Mouse (Mus musculus): Measurements from ENCODE around the gene Ascl3. TPM values are rescaled to one million over a fixed set of nuclear protein-coding genes. Genes with fewer than 3 reads are reported as not detected.

Ascl3 gene
- polyA plus RNA-seq, 1 experiment from 2014 or later = 0.21 TPM

DNA sequence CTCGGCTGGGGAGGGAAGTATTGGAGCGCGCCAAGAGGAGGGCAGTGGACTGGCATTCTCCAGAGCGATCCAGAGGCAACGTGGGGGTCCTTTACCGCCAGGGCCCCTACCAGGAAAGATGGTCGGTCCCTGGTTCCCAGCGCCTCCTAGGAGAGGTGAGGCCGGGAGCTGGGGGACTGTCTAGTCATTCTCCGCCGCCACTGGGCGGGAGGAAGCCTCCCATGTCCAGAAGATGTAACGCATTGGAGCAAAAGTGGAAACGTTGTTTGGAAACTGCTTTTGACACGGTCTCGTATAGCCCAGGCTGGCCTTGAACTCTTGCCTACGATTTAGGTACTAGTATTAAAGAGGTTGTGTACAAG, 27.5 kb downstream of the Ascl3 start:
- no peak; the same call in 1 of the 2 replicates for ATAC-seq (ENCODE audit: insufficient read depth, low FRiP score)
- peak overlapping the region; percentile 82 for H3K9ac ChIP-seq (ENCODE audit: low read length)
- H3K27me3 ChIP-seq (ENCODE audit: control insufficient read depth, insufficient read depth, low read length) = no peaks in the 10 kb centered on the region
- peak overlapping the region; percentile 92 for H3K4me2 ChIP-seq (ENCODE audit: low read depth, low read length)
- peak overlapping the region; percentile 85 for H3K27ac ChIP-seq (ENCODE audit: low read length)
- 0 out of 2 replicates have a peak, but pooled peaks cover 4% of the 10 kb centered on the region for H3K36me3 ChIP-seq (ENCODE audit: control insufficient read depth, insufficient read depth, low read length)
- H3K4me1 ChIP-seq (ENCODE audit: control insufficient read depth, insufficient read depth, low read length) = peaks cover 32% of the 10 kb centered on the region
- 0 out of 2 replicates have a peak, but pooled peaks cover 3% of the 10 kb centered on the region for H3K9me3 ChIP-seq (replicated peaks; ENCODE audit: control insufficient read depth, low read length)
- peak overlapping the region; percentile 68 for H3K4me3 ChIP-seq (replicated peaks; ENCODE audit: low read length)
- whole genome bisulfite sequencing = 2% methylated on average over 17 of the region's 17 CpGs

DNA sequence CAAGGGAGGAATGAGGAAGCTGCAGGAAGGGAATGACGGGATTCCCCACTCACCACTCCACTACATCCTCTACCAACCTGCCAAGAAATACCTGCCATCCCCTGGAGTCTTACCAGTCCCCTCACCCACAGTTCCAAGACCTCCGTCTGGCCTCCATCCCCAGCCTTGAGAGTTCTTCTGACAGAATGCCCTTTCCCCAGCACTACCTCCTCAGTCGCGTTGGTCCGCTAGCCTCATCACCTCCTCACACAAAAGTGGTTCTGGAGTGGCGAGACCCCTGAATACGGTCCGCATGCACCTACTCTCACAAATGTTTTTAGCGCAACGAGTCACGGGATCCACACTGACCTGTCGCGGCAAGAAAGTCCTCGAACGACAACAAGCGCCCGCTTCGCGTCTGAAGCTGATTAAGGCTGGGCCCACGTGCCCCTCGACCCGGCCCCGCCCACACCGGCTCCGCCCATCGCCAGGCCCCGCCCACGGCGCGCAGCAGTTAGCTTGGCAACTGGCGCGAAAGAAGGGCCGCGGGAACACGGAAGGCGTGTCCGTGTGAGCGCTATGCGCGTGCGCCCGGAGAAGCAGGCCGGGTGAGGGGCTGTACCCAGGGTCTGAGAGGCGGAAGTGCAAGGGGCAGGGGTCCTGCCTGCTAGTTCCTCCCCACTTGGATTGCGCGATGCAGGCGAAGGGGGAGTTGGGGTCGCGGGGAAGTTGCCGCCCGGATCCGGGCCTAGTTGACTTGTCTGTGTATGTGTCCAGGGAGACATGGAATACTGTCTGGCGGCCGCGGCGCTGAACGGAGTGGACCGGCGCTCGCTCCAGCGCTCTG, 28.1 kb downstream of the Ascl3 start, which contains the start of the genes St5 and Akip1:
Gene St5, minus strand, starts transcription at position 416 of the 826 bp plus-strand sequence.
Gene Akip1, plus strand, starts transcription at position 501 of the 826 bp plus-strand sequence.
- peaks cover 28% of the 10 kb centered on the region for H3K4me1 ChIP-seq (ENCODE audit: control insufficient read depth, insufficient read depth, low read length)
- H3K4me2 ChIP-seq (ENCODE audit: low read depth, low read length) = peak within 1 kb of the TSS; percentile 92
- 0 out of 2 replicates have a peak, but pooled peaks cover 3% of the 10 kb centered on the region for H3K9me3 ChIP-seq (replicated peaks; ENCODE audit: control insufficient read depth, low read length)
- peak within 1 kb of the TSS; percentile 85 for H3K27ac ChIP-seq (ENCODE audit: low read length)
- WGBS = under 1% methylated on average over 61 of the region's 61 CpGs
- H3K36me3 ChIP-seq (ENCODE audit: control insufficient read depth, insufficient read depth, low read length) = 0 out of 2 replicates have a peak, but pooled peaks cover 3% of the 10 kb centered on the region
- peak within 1 kb of the TSS; percentile 68 for H3K4me3 ChIP-seq (replicated peaks; ENCODE audit: low read length)
- peak within 1 kb of the TSS; percentile 82 for H3K9ac ChIP-seq (ENCODE audit: low read length)
- H3K27me3 ChIP-seq (ENCODE audit: control insufficient read depth, insufficient read depth, low read length) = no peaks in the 10 kb centered on the region
- ATAC-seq (ENCODE audit: insufficient read depth, low FRiP score) = peak; percentile 97

DNA sequence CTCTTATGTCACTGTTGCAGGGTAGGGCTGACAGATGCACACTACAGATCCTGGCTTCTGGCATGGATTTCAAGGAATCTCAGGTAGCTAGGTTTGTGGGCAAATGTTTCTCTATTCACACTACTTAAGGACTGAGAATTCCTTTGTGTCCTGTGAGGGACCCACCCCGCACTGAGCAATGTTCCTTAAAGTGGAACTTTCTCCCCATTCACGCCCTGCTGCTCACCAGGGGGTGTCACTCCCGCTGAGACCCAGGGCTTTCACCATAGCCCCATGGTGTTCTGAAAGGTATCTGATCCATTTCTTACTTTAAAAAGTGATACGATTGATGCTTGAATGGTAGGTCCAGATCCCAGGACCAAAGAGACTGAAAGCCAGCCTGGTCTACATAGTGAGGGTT, 28.8 kb downstream of the Ascl3 start:
- ATAC-seq (ENCODE audit: insufficient read depth, low FRiP score) = no peak
- no peaks in the 10 kb centered on the region for H3K27me3 ChIP-seq (ENCODE audit: control insufficient read depth, insufficient read depth, low read length)
- H3K4me3 ChIP-seq (replicated peaks; ENCODE audit: low read length) = peak overlapping the region; percentile 68
- 40% methylated on average over 4 of the region's 4 CpGs for WGBS
- H3K9me3 ChIP-seq (replicated peaks; ENCODE audit: control insufficient read depth, low read length) = 0 out of 2 replicates have a peak, but pooled peaks cover 3% of the 10 kb centered on the region
- H3K4me1 ChIP-seq (ENCODE audit: control insufficient read depth, insufficient read depth, low read length) = peaks cover 23% of the 10 kb centered on the region
- H3K9ac ChIP-seq (ENCODE audit: low read length) = no peak overlapping the region
- H3K4me2 ChIP-seq (ENCODE audit: low read depth, low read length) = peak overlapping the region; percentile 92
- no peak overlapping the region for H3K27ac ChIP-seq (ENCODE audit: low read length)
- H3K36me3 ChIP-seq (ENCODE audit: control insufficient read depth, insufficient read depth, low read length) = no peaks in the 10 kb centered on the region

DNA sequence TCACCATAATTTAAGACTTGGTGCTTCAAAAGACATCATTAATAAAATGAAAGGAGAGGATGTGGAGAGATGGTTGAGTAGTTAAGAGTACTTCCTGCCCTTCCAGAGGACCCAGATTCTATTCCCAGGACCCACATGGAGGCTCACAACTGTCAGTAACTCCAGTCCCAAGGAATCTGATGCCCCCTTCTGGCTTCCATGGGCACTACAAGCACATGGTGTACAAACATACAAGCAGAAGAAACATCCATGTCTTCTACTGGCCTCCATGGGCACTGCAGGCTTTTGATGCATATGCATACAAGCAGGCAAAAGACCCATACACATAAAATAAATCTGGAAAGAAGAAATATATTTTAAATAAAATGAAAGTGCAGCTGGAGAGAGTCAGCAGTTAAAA, 31.3 kb downstream of the Ascl3 start:
- Histone ChIP-seq H3K4me2 (ENCODE audit: low read depth, low read length) (no peak overlapping the region), H3K4me3 (replicated peaks; ENCODE audit: low read length) (no peak overlapping the region), H3K27ac (ENCODE audit: low read length) (no peak overlapping the region), H3K9ac (ENCODE audit: low read length) (no peak overlapping the region), H3K9me3 (replicated peaks; ENCODE audit: control insufficient read depth, low read length) (0 out of 2 replicates have a peak, but pooled peaks cover 3% of the 10 kb centered on the region), H3K36me3 (ENCODE audit: control insufficient read depth, insufficient read depth, low read length) (no peaks in the 10 kb centered on the region), H3K4me1 (ENCODE audit: control insufficient read depth, insufficient read depth, low read length) (peaks cover 15% of the 10 kb centered on the region), H3K27me3 (ENCODE audit: control insufficient read depth, insufficient read depth, low read length) (no peaks in the 10 kb centered on the region)
- no peak for ATAC-seq (ENCODE audit: insufficient read depth, low FRiP score)

GRCm38 (mm10) chr7:109695339-109695726, 36.2 kb downstream of the Ascl3 start:
- no peak overlapping the region for H3K4me2 ChIP-seq (ENCODE audit: low read depth, low read length)
- H3K27me3 ChIP-seq (ENCODE audit: control insufficient read depth, insufficient read depth, low read length) = no peaks in the 10 kb centered on the region
- no peak overlapping the region for H3K4me3 ChIP-seq (replicated peaks; ENCODE audit: low read length)
- 0 out of 2 replicates have a peak, but pooled peaks cover 2% of the 10 kb centered on the region for H3K9me3 ChIP-seq (replicated peaks; ENCODE audit: control insufficient read depth, low read length)
- no peaks in the 10 kb centered on the region for H3K36me3 ChIP-seq (ENCODE audit: control insufficient read depth, insufficient read depth, low read length)
- no peak for ATAC-seq (ENCODE audit: insufficient read depth, low FRiP score)
- 0 out of 2 replicates have a peak, but pooled peaks cover 3% of the 10 kb centered on the region for H3K4me1 ChIP-seq (ENCODE audit: control insufficient read depth, insufficient read depth, low read length)
- H3K27ac ChIP-seq (ENCODE audit: low read length) = no peak overlapping the region
- WGBS = 88% methylated on average over 10 of the region's 10 CpGs
- no peak overlapping the region for H3K9ac ChIP-seq (ENCODE audit: low read length)

- H3K9ac ChIP-seq (ENCODE audit: low read length) = no peak overlapping the region
- no peak overlapping the region for H3K4me2 ChIP-seq (ENCODE audit: low read depth, low read length)
- no peak overlapping the region for H3K27ac ChIP-seq (ENCODE audit: low read length)
- ATAC-seq (ENCODE audit: insufficient read depth, low FRiP score) = no peak
- H3K4me3 ChIP-seq (replicated peaks; ENCODE audit: low read length) = no peak overlapping the region
- H3K36me3 ChIP-seq (ENCODE audit: control insufficient read depth, insufficient read depth, low read length) = no peaks in the 10 kb centered on the region
- WGBS = 85% methylated on average over 13 of the region's 13 CpGs
- no peaks in the 10 kb centered on the region for H3K27me3 ChIP-seq (ENCODE audit: control insufficient read depth, insufficient read depth, low read length)
- 0 out of 2 replicates have a peak, but pooled peaks cover 3% of the 10 kb centered on the region for H3K4me1 ChIP-seq (ENCODE audit: control insufficient read depth, insufficient read depth, low read length)
- H3K9me3 ChIP-seq (replicated peaks; ENCODE audit: control insufficient read depth, low read length) = no peaks in the 10 kb centered on the region
These were observed 36.8 kb downstream of the Ascl3 start for GRCm38 (mm10) chr7:109694576-109695338.

DNA sequence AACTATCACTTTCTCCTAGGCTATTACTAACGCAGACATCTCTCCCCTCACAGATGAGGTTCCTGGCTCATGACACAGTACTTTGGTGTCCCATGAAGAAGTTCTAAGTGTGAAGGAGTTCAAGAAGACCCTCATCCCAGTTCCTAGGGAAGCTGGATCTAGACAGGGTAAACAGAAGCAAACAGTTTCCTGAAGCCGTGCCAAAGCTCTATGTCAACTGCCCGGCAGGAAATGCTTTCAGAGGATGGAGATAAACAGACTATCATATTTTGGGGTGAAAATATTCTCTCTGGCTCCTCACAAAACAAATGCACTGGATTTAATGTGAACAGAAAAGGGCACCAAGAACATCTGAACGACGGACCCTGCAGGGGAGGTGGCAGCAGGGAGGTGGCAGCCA, 40.6 kb downstream of the Ascl3 start:
- Histone ChIP-seq H3K36me3 (ENCODE audit: control insufficient read depth, insufficient read depth, low read length) (no peaks in the 10 kb centered on the region), H3K27ac (ENCODE audit: low read length) (peak overlapping the region; percentile 25; the same call in 1 of the 2 replicates), H3K9ac (ENCODE audit: low read length) (no peak overlapping the region), H3K4me3 (replicated peaks; ENCODE audit: low read length) (no peak overlapping the region), H3K4me2 (ENCODE audit: low read depth, low read length) (no peak overlapping the region), H3K4me1 (ENCODE audit: control insufficient read depth, insufficient read depth, low read length) (0 out of 2 replicates have a peak, but pooled peaks cover 3% of the 10 kb centered on the region), H3K9me3 (replicated peaks; ENCODE audit: control insufficient read depth, low read length) (no peaks in the 10 kb centered on the region), H3K27me3 (ENCODE audit: control insufficient read depth, insufficient read depth, low read length) (no peaks in the 10 kb centered on the region)
- 61% methylated on average over 5 of the region's 5 CpGs for WGBS
- no peak for ATAC-seq (ENCODE audit: insufficient read depth, low FRiP score)

- Histone ChIP-seq H3K4me1 (ENCODE audit: control insufficient read depth, insufficient read depth, low read length) (0 out of 2 replicates have a peak, but pooled peaks cover 3% of the 10 kb centered on the region), H3K27ac (ENCODE audit: low read length) (no peak overlapping the region), H3K4me3 (replicated peaks; ENCODE audit: low read length) (no peak overlapping the region), H3K27me3 (ENCODE audit: control insufficient read depth, insufficient read depth, low read length) (no peaks in the 10 kb centered on the region), H3K4me2 (ENCODE audit: low read depth, low read length) (no peak overlapping the region), H3K36me3 (ENCODE audit: control insufficient read depth, insufficient read depth, low read length) (no peaks in the 10 kb centered on the region), H3K9me3 (replicated peaks; ENCODE audit: control insufficient read depth, low read length) (no peaks in the 10 kb centered on the region), H3K9ac (ENCODE audit: low read length) (no peak overlapping the region)
- no peak for ATAC-seq (ENCODE audit: insufficient read depth, low FRiP score)
- 87% methylated on average over 3 of the region's 3 CpGs for WGBS
These were observed 41.4 kb downstream of the Ascl3 start for GRCm38 (mm10) chr7:109690101-109690500.

Measured in stomach, embryonic 16.5 days (tissue).